Mouse (Mus musculus) midbrain, embryonic 13.5 days (tissue): ENCODE results near the gene Ubiad1. TPM values are rescaled to one million over a fixed set of nuclear protein-coding genes. Genes with fewer than 3 reads are reported as not detected.

Source experiments
- ATAC-seq: fragments of 200-750 bp; cut with Nextera tagmentation; 2 replicates; pipeline ENCODE4 v1.8.0; 2017; ENCODE audit warnings: mild to moderate bottlenecking, moderate TSS enrichment, moderate library complexity
- H3K27ac ChIP-seq: fragments of 300-500 bp; sonication (generic); 2 replicates; pipeline ENCODE4 v1.5.1; 2015; ENCODE audit warnings: inconsistent platforms, mild to moderate bottlenecking, moderate library complexity
- H3K27me3 ChIP-seq: fragments of 300-500 bp; sonication (generic); 2 replicates; pipeline ENCODE4 v1.6.1; 2015; ENCODE audit warnings: mild to moderate bottlenecking, inconsistent platforms
- H3K36me3 ChIP-seq: fragments of 300-500 bp; sonication (generic); 2 replicates; pipeline ENCODE4 v1.6.1; 2015; ENCODE audit warnings: mild to moderate bottlenecking, inconsistent platforms
- H3K4me1 ChIP-seq: fragments of 300-500 bp; sonication (generic); replicated peaks from 2 replicates; pipeline ENCODE4 v1.6.1; 2015; ENCODE audit warnings: inconsistent platforms
- H3K4me2 ChIP-seq: fragments of 300-500 bp; sonication (generic); replicated peaks from 2 replicates; pipeline ENCODE4 v1.6.1; 2015; ENCODE audit warnings: moderate library complexity, mild to moderate bottlenecking, inconsistent platforms
- H3K4me3 ChIP-seq: fragments of 300-500 bp; sonication (generic); replicated peaks from 2 replicates; pipeline ENCODE4 v1.5.1; 2015; ENCODE audit warnings: mild to moderate bottlenecking, inconsistent platforms
- H3K9ac ChIP-seq: fragments of 300-500 bp; sonication (generic); replicated peaks from 2 replicates; pipeline ENCODE4 v1.6.1; 2015; ENCODE audit warnings: mild to moderate bottlenecking, inconsistent platforms
- H3K9me3 ChIP-seq: fragments of 300-500 bp; sonication (generic); 2 replicates; pipeline ENCODE4 v1.6.1; 2016; ENCODE audit warnings: mild to moderate bottlenecking, inconsistent platforms
- WGBS: fragments of 180-500 bp; shearing (Covaris S2); methylation state at CpG from one replicate; pipeline ENCODE4 v1.1.7; 2015; 5-methylcytosine and 5-hydroxymethylcytosine counted together
- polyA plus RNA-seq: library from polyadenylated mRNA; unstranded; fragments of >200 nt; fragmentation: Nextera tagmentation; extraction: Ambion mirVana; gene quantifications from 2 replicates; pipeline ENCODE4 v1.2.1, GENCODE M21; 2015

Ubiad1 gene
- polyA plus RNA-seq, 1 experiment from 2014 or later = 22.2 TPM

GRCm38 (mm10) chr4:148468396-148468795, 23.8 kb upstream of the Ubiad1 start:
- no peaks in the 10 kb centered on the region for H3K9me3 ChIP-seq
- WGBS = 90% methylated on average over 10 of the region's 10 CpGs

GRCm38 (mm10) chr4:148466511-148467079, 22.0 kb upstream of the Ubiad1 start:
- H3K4me2 ChIP-seq = no peak overlapping the region
- no peak overlapping the region for H3K9ac ChIP-seq
- H3K36me3 ChIP-seq = peaks cover 98% of the 10 kb centered on the region
- no peaks in the 10 kb centered on the region for H3K27me3 ChIP-seq
- no peak overlapping the region for H3K27ac ChIP-seq
- H3K4me3 ChIP-seq = no peak overlapping the region
- 94% methylated on average over 5 of the region's 5 CpGs for WGBS
- no peak for ATAC-seq
- H3K9me3 ChIP-seq = no peaks in the 10 kb centered on the region
- no peaks in the 10 kb centered on the region for H3K4me1 ChIP-seq

More at GRCm38 (mm10) chr4:148468396-148468795, 23.8 kb upstream of the Ubiad1 start:
- no peaks in the 10 kb centered on the region for H3K27me3 ChIP-seq
- peaks cover 98% of the 10 kb centered on the region for H3K36me3 ChIP-seq
- no peak overlapping the region for H3K4me3 ChIP-seq
- H3K27ac ChIP-seq = no peak overlapping the region
- no peak overlapping the region for H3K4me2 ChIP-seq
- no peak overlapping the region for H3K9ac ChIP-seq
- no peak for ATAC-seq
- H3K4me1 ChIP-seq = no peaks in the 10 kb centered on the region

- Histone ChIP-seq H3K4me1 (no peaks in the 10 kb centered on the region), H3K9me3 (no peaks in the 10 kb centered on the region), H3K4me2 (no peak overlapping the region), H3K27me3 (no peaks in the 10 kb centered on the region), H3K4me3 (no peak overlapping the region), H3K9ac (no peak overlapping the region), H3K36me3 (peaks cover 98% of the 10 kb centered on the region), H3K27ac (no peak overlapping the region)
- WGBS = 96% methylated on average over 12 of the region's 12 CpGs
- no peak for ATAC-seq
These were observed 20.3 kb upstream of the Ubiad1 start for GRCm38 (mm10) chr4:148464869-148465268.

GRCm38 (mm10) chr4:148464301-148464700, 19.7 kb upstream of the Ubiad1 start:
- Histone ChIP-seq H3K27ac (no peak overlapping the region), H3K36me3 (peaks cover 98% of the 10 kb centered on the region), H3K4me3 (no peak overlapping the region), H3K9ac (no peak overlapping the region), H3K4me2 (no peak overlapping the region), H3K9me3 (no peaks in the 10 kb centered on the region), H3K27me3 (no peaks in the 10 kb centered on the region), H3K4me1 (no peaks in the 10 kb centered on the region)
- WGBS = 94% methylated on average over 12 of the region's 12 CpGs
- ATAC-seq = no peak

DNA sequence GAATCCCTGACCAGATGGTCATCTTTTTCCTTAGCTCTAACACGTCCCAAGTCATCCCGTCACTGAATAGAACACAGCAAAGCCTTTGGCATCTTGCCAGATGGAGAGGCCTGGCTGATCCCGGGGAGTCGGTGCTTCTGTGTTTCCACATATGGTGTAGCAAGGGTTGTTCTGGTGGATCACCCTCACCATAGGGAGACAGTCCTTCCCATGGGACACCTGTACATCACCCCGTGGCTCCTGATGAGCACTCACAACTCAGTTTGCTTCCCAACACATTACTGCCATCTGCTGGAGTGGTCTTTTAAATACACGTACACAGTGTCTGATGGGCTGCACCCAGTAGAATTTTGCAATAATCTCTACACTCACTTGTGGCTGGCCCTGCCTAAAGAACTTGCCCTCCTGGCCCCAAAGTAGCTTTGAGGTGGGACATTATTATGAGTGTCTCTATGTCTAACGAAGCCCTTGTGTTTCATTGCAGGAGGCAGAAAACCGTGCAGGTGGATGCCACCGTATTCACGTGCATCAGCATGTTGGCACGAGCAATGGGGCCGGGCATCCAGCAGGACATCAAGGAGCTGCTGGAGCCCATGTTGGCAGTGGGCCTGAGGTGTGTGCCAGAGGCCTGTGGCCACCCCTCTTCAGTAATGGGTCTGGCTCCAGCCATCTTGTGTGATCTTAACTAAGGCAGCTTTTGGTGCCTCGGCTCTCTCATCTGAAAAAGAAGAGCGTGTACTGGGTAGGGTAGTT, 18.8 kb upstream of the Ubiad1 start:
- no peak overlapping the region for H3K4me3 ChIP-seq
- 74% methylated on average over 14 of the region's 14 CpGs for WGBS
- H3K27me3 ChIP-seq = no peaks in the 10 kb centered on the region
- H3K4me1 ChIP-seq = no peaks in the 10 kb centered on the region
- peak; percentile 27; the same call in 1 of the 2 replicates for ATAC-seq
- H3K4me2 ChIP-seq = no peak overlapping the region
- H3K36me3 ChIP-seq = peaks cover 98% of the 10 kb centered on the region
- H3K9ac ChIP-seq = no peak overlapping the region
- H3K27ac ChIP-seq = no peak overlapping the region
- no peaks in the 10 kb centered on the region for H3K9me3 ChIP-seq

- Histone ChIP-seq H3K9me3 (no peaks in the 10 kb centered on the region), H3K4me3 (no peak overlapping the region), H3K36me3 (peaks cover 98% of the 10 kb centered on the region), H3K27ac (no peak overlapping the region), H3K27me3 (no peaks in the 10 kb centered on the region), H3K4me2 (no peak overlapping the region), H3K9ac (no peak overlapping the region), H3K4me1 (no peaks in the 10 kb centered on the region)
- ATAC-seq = 0 out of 2 replicates have a peak, but pooled peaks have one; percentile 7
- WGBS = 97% methylated on average over 13 of the region's 13 CpGs
These were observed 18.1 kb upstream of the Ubiad1 start for GRCm38 (mm10) chr4:148462717-148463116.

- WGBS = 83% methylated on average over 4 of the region's 4 CpGs
- H3K9me3 ChIP-seq = no peaks in the 10 kb centered on the region
- H3K9ac ChIP-seq = no peak overlapping the region
- H3K27me3 ChIP-seq = no peaks in the 10 kb centered on the region
- no peak overlapping the region for H3K4me2 ChIP-seq
- H3K36me3 ChIP-seq = peaks cover 100% of the 10 kb centered on the region
- H3K27ac ChIP-seq = no peak overlapping the region
- H3K4me1 ChIP-seq = no peaks in the 10 kb centered on the region
- H3K4me3 ChIP-seq = no peak overlapping the region
- no peak for ATAC-seq
These were observed 17.2 kb upstream of the Ubiad1 start for GRCm38 (mm10) chr4:148461772-148462171.

- Histone ChIP-seq H3K4me1 (no peaks in the 10 kb centered on the region), H3K27ac (peak overlapping the region; percentile 53; the same call in 1 of the 2 replicates), H3K9me3 (no peaks in the 10 kb centered on the region), H3K4me3 (no peak overlapping the region), H3K9ac (no peak overlapping the region), H3K36me3 (peaks cover 100% of the 10 kb centered on the region), H3K27me3 (no peaks in the 10 kb centered on the region), H3K4me2 (no peak overlapping the region)
- WGBS = 55% methylated on average over 12 of the region's 12 CpGs
- peak; percentile 76 for ATAC-seq
These were observed 16.2 kb upstream of the Ubiad1 start for GRCm38 (mm10) chr4:148460656-148461284.

GRCm38 (mm10) chr4:148455477-148456025, 11.0 kb upstream of the Ubiad1 start:
- Histone ChIP-seq H3K9ac (no peak overlapping the region), H3K36me3 (peaks cover 89% of the 10 kb centered on the region), H3K4me2 (no peak overlapping the region), H3K4me1 (peaks cover 12% of the 10 kb centered on the region), H3K27me3 (no peaks in the 10 kb centered on the region), H3K4me3 (no peak overlapping the region), H3K9me3 (no peaks in the 10 kb centered on the region), H3K27ac (no peak overlapping the region)
- 96% methylated on average over 5 of the region's 5 CpGs for WGBS
- no peak for ATAC-seq

DNA sequence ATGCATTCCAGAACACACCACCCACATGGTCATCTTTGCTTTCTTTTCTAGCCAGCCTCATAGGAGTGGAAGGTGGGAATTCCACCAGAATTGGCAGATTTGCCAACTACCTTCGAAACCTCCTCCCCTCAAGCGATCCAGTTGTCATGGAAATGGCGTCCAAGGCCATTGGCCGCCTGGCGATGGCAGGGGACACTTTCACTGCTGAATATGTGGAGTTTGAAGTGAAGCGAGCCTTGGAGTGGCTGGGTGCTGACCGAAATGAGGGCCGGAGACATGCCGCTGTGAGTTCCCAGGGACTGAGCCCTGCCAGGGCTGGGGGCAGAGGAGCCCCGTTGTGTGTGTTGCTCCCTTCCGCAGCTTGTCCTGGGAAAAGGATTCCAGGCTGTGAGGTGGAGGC, 9.1 kb upstream of the Ubiad1 start:
- Histone ChIP-seq H3K4me3 (no peak overlapping the region), H3K36me3 (peaks cover 70% of the 10 kb centered on the region), H3K4me1 (peaks cover 28% of the 10 kb centered on the region), H3K9me3 (no peaks in the 10 kb centered on the region), H3K9ac (no peak overlapping the region), H3K27me3 (no peaks in the 10 kb centered on the region), H3K4me2 (no peak overlapping the region), H3K27ac (no peak overlapping the region)
- 91% methylated on average over 11 of the region's 11 CpGs for WGBS
- no peak for ATAC-seq

GRCm38 (mm10) chr4:148448853-148449245, 4.3 kb upstream of the Ubiad1 start:
- H3K9ac ChIP-seq = peak overlapping the region; percentile 95
- H3K9me3 ChIP-seq = no peaks in the 10 kb centered on the region
- peak overlapping the region; percentile 81 for H3K4me2 ChIP-seq
- H3K36me3 ChIP-seq = peaks cover 22% of the 10 kb centered on the region
- H3K4me1 ChIP-seq = peaks cover 46% of the 10 kb centered on the region
- no peak for ATAC-seq
- H3K4me3 ChIP-seq = peak overlapping the region; percentile 95
- H3K27ac ChIP-seq = peak overlapping the region; percentile 88
- 0% methylated on average over 15 of the region's 15 CpGs for WGBS
- no peaks in the 10 kb centered on the region for H3K27me3 ChIP-seq
